Mouse (Mus musculus): ENCODE results near the gene Vars.

DNA sequence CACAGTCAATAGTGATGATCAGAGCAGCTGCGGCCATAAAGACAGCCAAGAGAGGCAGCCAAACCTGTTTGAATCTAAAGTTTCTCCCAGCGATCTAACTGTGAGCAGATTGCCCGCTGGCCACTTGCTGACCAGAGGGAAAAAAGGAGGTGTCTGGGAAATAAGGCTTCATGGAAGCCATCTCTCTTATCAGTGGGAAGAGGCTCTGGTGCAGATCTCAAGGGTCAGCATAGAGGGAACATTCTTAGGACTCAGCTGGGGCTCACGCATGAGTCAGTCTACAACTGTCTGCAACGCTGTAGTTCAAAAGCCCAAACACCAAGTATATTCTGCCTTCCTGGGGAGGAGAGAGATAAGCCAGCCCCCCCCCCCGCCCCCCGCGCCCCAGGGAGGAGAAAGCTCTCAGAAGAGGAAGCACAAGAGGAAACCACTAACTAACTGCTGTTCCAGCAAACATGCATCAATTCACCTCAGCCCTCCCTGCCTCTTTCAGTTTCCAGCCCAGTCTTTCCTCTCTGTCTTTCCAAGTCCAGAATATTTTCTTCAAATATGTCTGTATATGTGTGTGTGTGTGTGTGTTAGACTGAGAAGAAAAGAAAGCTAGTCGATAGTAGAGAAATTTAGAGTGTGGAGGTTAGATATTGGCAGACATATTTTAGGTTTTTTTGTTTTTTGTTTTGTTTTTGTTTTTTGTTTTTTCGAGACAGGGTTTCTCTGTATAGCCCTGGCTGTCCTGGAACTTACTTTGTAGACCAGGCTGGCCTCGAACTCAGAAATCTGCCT lies 47.6 kb downstream of the Vars start:
- TF ChIP-seq CTCF (IDR thresholded peaks at IDR 0.05; ENCODE audit: low read depth) = no peak
- no peak for TF ChIP-seq EP300 (optimal IDR thresholded peaks at IDR 0.05)
